Mouse (Mus musculus) liver, postnatal 0 days (tissue): Measurements from ENCODE around the gene Rbfox1. TPM values are rescaled to one million over a fixed set of nuclear protein-coding genes. Genes with fewer than 3 reads are reported as not detected.

Experiments
- ATAC-seq: fragments of 200-750 bp; cut with Nextera tagmentation; 2 replicates; pipeline ENCODE4 v1.8.0; 2017; ENCODE audit warnings: mild to moderate bottlenecking, moderate library complexity
- DNase-seq: peaks from one replicate; pipeline ENCODE4 v3.0.0-alpha.2; 2016
- H3K27ac ChIP-seq: fragments of 300-500 bp; sonication (generic); 2 replicates; pipeline ENCODE4 v1.5.1; 2014; ENCODE audit warnings: antibody characterized with exemption, moderate library complexity, mild to moderate bottlenecking, low read depth
- H3K27me3 ChIP-seq: fragments of 300-500 bp; sonication (generic); 2 replicates; pipeline ENCODE4 v1.6.1; 2014; ENCODE audit warnings: low read length, control low read depth, mixed read lengths; ENCODE audit not compliant: insufficient read depth
- H3K36me3 ChIP-seq: fragments of 300-500 bp; sonication (generic); replicated peaks from 2 replicates; pipeline ENCODE4 v1.6.1; 2014; ENCODE audit warnings: mild to moderate bottlenecking, control low read depth, low read length, moderate library complexity, mixed read lengths; ENCODE audit not compliant: insufficient read depth
- H3K4me1 ChIP-seq: fragments of 300-500 bp; sonication (generic); 2 replicates; pipeline ENCODE4 v1.6.1; 2014; ENCODE audit warnings: antibody characterized with exemption, mild to moderate bottlenecking, control low read depth; ENCODE audit not compliant: insufficient read depth
- H3K4me2 ChIP-seq: fragments of 300-500 bp; sonication (generic); 2 replicates; pipeline ENCODE4 v1.6.1; 2014; ENCODE audit warnings: low read depth, mild to moderate bottlenecking, low read length, moderate library complexity, mixed read lengths
- H3K4me3 ChIP-seq: fragments of 300-500 bp; sonication (generic); 2 replicates; pipeline ENCODE4 v1.5.1; 2014; ENCODE audit warnings: low read depth, low read length
- H3K9ac ChIP-seq: fragments of 300-500 bp; sonication (generic); replicated peaks from 2 replicates; pipeline ENCODE4 v1.6.1; 2014; ENCODE audit warnings: mild to moderate bottlenecking, moderate library complexity
- H3K9me3 ChIP-seq: fragments of 300-500 bp; sonication (generic); 2 replicates; pipeline ENCODE4 v1.6.1; 2016; ENCODE audit warnings: mild to moderate bottlenecking, control low read depth, low read length, mixed read lengths
- CTCF ChIP-seq: sonication (generic); IDR thresholded peaks from 2 replicates; pipeline ENCODE4 v1.5.1; 2016; ENCODE audit warnings: antibody characterized with exemption, low read depth
- EP300 ChIP-seq: IDR thresholded peaks from 2 replicates; pipeline ENCODE4 v1.6.1; 2016; ENCODE audit warnings: antibody characterized with exemption, low read depth, mild to moderate bottlenecking
- WGBS: fragments of 180-500 bp; shearing (Covaris S2); extraction: QIAGEN DNeasy Blood & Tissue Kit; methylation state at CpG from one replicate; pipeline ENCODE4 v1.1.7; 2014; ENCODE audit not compliant: insufficient replicate concordance; 5-methylcytosine and 5-hydroxymethylcytosine counted together
- polyA plus RNA-seq: library from polyadenylated mRNA; unstranded; fragments of >200 nt; fragmentation: Nextera tagmentation; extraction: Ambion mirVana; gene quantifications from 2 replicates; pipeline ENCODE4 v1.2.1, GENCODE M21; 2015

The Rbfox1 gene
- polyA plus RNA-seq, 1 experiment from 2014 or later: 0.12 TPM

GRCm38 (mm10) chr16:7132434-7132833, 1247.3 kb downstream of the Rbfox1 start:
- no peaks in the 10 kb centered on the region for H3K4me1 ChIP-seq
- H3K36me3 ChIP-seq: no peaks in the 10 kb centered on the region
- no peak overlapping the region for H3K9ac ChIP-seq
- no peak for TF ChIP-seq CTCF
- no peak for TF ChIP-seq EP300
- ATAC-seq (no peak), DNase-seq (no peak)
- no peak overlapping the region for H3K4me2 ChIP-seq
- no peaks in the 10 kb centered on the region for H3K27me3 ChIP-seq
- H3K27ac ChIP-seq: no peak overlapping the region
- H3K4me3 ChIP-seq: no peak overlapping the region
- WGBS: 41% methylated on average over 1 of the region's 1 CpGs
- H3K9me3 ChIP-seq: no peaks in the 10 kb centered on the region

- 59% methylated on average over 1 of the region's 1 CpGs for WGBS
- Histone ChIP-seq H3K9me3 (no peaks in the 10 kb centered on the region), H3K9ac (no peak overlapping the region), H3K4me2 (no peak overlapping the region), H3K27me3 (no peaks in the 10 kb centered on the region), H3K36me3 (no peaks in the 10 kb centered on the region), H3K4me3 (no peak overlapping the region), H3K27ac (no peak overlapping the region), H3K4me1 (no peaks in the 10 kb centered on the region)
- ATAC-seq (no peak), DNase-seq (no peak)
- TF ChIP-seq EP300 (no peak), CTCF (peak; percentile 32; the same call in 1 of the 2 replicates)
These were observed 1251.8 kb downstream of the Rbfox1 start for GRCm38 (mm10) chr16:7136971-7137370.

DNA sequence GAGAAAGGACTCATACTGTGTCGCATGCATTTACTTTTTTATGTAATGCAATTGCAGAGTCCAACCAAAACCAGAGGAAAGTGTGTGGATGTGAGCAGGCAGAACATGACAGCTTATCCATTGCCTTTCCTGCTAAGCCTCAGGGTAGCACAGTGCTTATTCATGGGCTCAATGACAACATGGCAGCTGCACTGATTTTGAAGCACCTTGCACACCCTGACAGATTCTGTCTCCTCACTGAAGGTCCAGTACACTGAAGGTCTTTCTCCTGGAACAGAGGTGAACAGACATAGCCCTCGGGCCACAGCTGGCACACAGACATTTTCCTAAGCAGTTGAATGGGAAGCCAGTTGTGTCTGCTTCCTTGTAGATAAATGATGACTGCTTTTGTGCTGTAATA, 1254.3 kb downstream of the Rbfox1 start:
- Histone ChIP-seq H3K9ac (no peak overlapping the region), H3K4me1 (no peaks in the 10 kb centered on the region), H3K36me3 (no peaks in the 10 kb centered on the region), H3K4me3 (no peak overlapping the region), H3K27me3 (no peaks in the 10 kb centered on the region), H3K9me3 (no peaks in the 10 kb centered on the region), H3K27ac (no peak overlapping the region), H3K4me2 (no peak overlapping the region)
- WGBS: 66% methylated on average over 2 of the region's 2 CpGs
- ATAC-seq (no peak), DNase-seq (no peak)
- TF ChIP-seq EP300 (no peak), CTCF (no peak)

- H3K27ac ChIP-seq: no peak overlapping the region
- H3K4me1 ChIP-seq: no peaks in the 10 kb centered on the region
- DNase-seq (no peak), ATAC-seq (no peak)
- no peaks in the 10 kb centered on the region for H3K36me3 ChIP-seq
- TF ChIP-seq EP300: no peak
- TF ChIP-seq CTCF: no peak
- no peaks in the 10 kb centered on the region for H3K9me3 ChIP-seq
- no peak overlapping the region for H3K9ac ChIP-seq
- H3K4me3 ChIP-seq: no peak overlapping the region
- no peaks in the 10 kb centered on the region for H3K27me3 ChIP-seq
- WGBS: 52% methylated on average over 8 of the region's 8 CpGs
- H3K4me2 ChIP-seq: no peak overlapping the region
These were observed 1255.8 kb downstream of the Rbfox1 start for GRCm38 (mm10) chr16:7140909-7141308.

GRCm38 (mm10) chr16:7145505-7145904, 1260.3 kb downstream of the Rbfox1 start:
- DNase-seq (no peak), ATAC-seq (no peak)
- Histone ChIP-seq H3K4me3 (no peak overlapping the region), H3K4me2 (no peak overlapping the region), H3K4me1 (no peaks in the 10 kb centered on the region), H3K27me3 (no peaks in the 10 kb centered on the region), H3K9ac (no peak overlapping the region), H3K36me3 (no peaks in the 10 kb centered on the region), H3K9me3 (no peaks in the 10 kb centered on the region), H3K27ac (no peak overlapping the region)
- 62% methylated on average over 10 of the region's 10 CpGs for WGBS
- TF ChIP-seq EP300: no peak
- no peak for TF ChIP-seq CTCF

- ATAC-seq: no peak
- Histone ChIP-seq H3K27me3 (no peaks in the 10 kb centered on the region), H3K36me3 (no peaks in the 10 kb centered on the region), H3K9me3 (no peaks in the 10 kb centered on the region), H3K4me2 (no peak overlapping the region), H3K4me3 (no peak overlapping the region), H3K9ac (no peak overlapping the region), H3K4me1 (no peaks in the 10 kb centered on the region), H3K27ac (no peak overlapping the region)
- DNase-seq: no peak
- TF ChIP-seq EP300 (no peak), CTCF (no peak)
- WGBS: 62% methylated on average over 6 of the region's 6 CpGs
These were observed 1261.3 kb downstream of the Rbfox1 start for GRCm38 (mm10) chr16:7146454-7146853.

GRCm38 (mm10) chr16:7147884-7148283, 1262.7 kb downstream of the Rbfox1 start:
- Histone ChIP-seq H3K9me3 (no peaks in the 10 kb centered on the region), H3K4me2 (no peak overlapping the region), H3K36me3 (no peaks in the 10 kb centered on the region), H3K27ac (no peak overlapping the region), H3K4me1 (no peaks in the 10 kb centered on the region), H3K9ac (no peak overlapping the region), H3K4me3 (no peak overlapping the region), H3K27me3 (no peaks in the 10 kb centered on the region)
- TF ChIP-seq CTCF (no peak), EP300 (no peak)
- DNase-seq: no peak
- ATAC-seq: no peak
- 79% methylated on average over 2 of the region's 2 CpGs for WGBS
